Mouse (Mus musculus): ENCODE results near the gene Anxa6. TPM values are rescaled to one million over a fixed set of nuclear protein-coding genes. Genes with fewer than 3 reads are reported as not detected.
A peak's percentile ranks its signal among the peaks of the same experiment; 100 is the strongest.

Anxa6 gene
- polyA plus RNA-seq, 1 experiment from 2014 or later: 411 TPM

GRCm38 (mm10) chr11:54932540-54932939 is 100.7 kb downstream of the Anxa6 start:
- Histone ChIP-seq H3K4me3 (ENCODE audit: low read depth, low read length) (no peak overlapping the region), H3K36me3 (ENCODE audit: insufficient read depth) (peaks cover 42% of the 10 kb centered on the region), H3K9me3 (ENCODE audit: low read depth, low read length) (no peaks in the 10 kb centered on the region), H3K27me3 (ENCODE audit: insufficient read depth, low read length) (no peaks in the 10 kb centered on the region), H3K9ac (no peak overlapping the region), H3K4me2 (no peak overlapping the region), H3K4me1 (ENCODE audit: insufficient read depth) (no peaks in the 10 kb centered on the region), H3K27ac (ENCODE audit: low read depth) (no peak overlapping the region)
- DNase-seq: no peak
- 88% methylated on average over 6 of the region's 6 CpGs for WGBS
- no peak for TF ChIP-seq CTCF (IDR thresholded peaks at IDR 0.05; ENCODE audit: low read depth)
- no peak for ATAC-seq (ENCODE audit: insufficient read depth)

GRCm38 (mm10) chr11:54931405-54932093 is 101.7 kb downstream of the Anxa6 start:
- Histone ChIP-seq H3K9ac (no peak overlapping the region), H3K9me3 (ENCODE audit: low read depth, low read length) (no peaks in the 10 kb centered on the region), H3K4me1 (ENCODE audit: insufficient read depth) (no peaks in the 10 kb centered on the region), H3K4me3 (ENCODE audit: low read depth, low read length) (no peak overlapping the region), H3K36me3 (ENCODE audit: insufficient read depth) (peaks cover 50% of the 10 kb centered on the region), H3K4me2 (no peak overlapping the region), H3K27ac (ENCODE audit: low read depth) (no peak overlapping the region), H3K27me3 (ENCODE audit: insufficient read depth, low read length) (no peaks in the 10 kb centered on the region)
- peak; percentile 65 for DNase-seq
- WGBS: 65% methylated on average over 5 of the region's 5 CpGs
- TF ChIP-seq CTCF (IDR thresholded peaks at IDR 0.05; ENCODE audit: low read depth): peak; percentile 75
- ATAC-seq (ENCODE audit: insufficient read depth): no peak

GRCm38 (mm10) chr11:54930318-54930979 is 102.8 kb downstream of the Anxa6 start:
- Histone ChIP-seq H3K36me3 (ENCODE audit: insufficient read depth) (peaks cover 55% of the 10 kb centered on the region), H3K27ac (ENCODE audit: low read depth) (no peak overlapping the region), H3K4me2 (no peak overlapping the region), H3K4me1 (ENCODE audit: insufficient read depth) (no peaks in the 10 kb centered on the region), H3K9ac (no peak overlapping the region), H3K4me3 (ENCODE audit: low read depth, low read length) (no peak overlapping the region), H3K27me3 (ENCODE audit: insufficient read depth, low read length) (no peaks in the 10 kb centered on the region), H3K9me3 (ENCODE audit: low read depth, low read length) (no peaks in the 10 kb centered on the region)
- DNase-seq (peak; percentile 82), ATAC-seq (ENCODE audit: insufficient read depth) (no peak)
- TF ChIP-seq CTCF (IDR thresholded peaks at IDR 0.05; ENCODE audit: low read depth): peak; percentile 83
- 66% methylated on average over 7 of the region's 7 CpGs for WGBS

- Histone ChIP-seq H3K27me3 (ENCODE audit: insufficient read depth, low read length) (no peaks in the 10 kb centered on the region), H3K4me1 (ENCODE audit: insufficient read depth) (no peaks in the 10 kb centered on the region), H3K9me3 (ENCODE audit: low read depth, low read length) (no peaks in the 10 kb centered on the region), H3K4me2 (no peak overlapping the region), H3K9ac (no peak overlapping the region), H3K4me3 (ENCODE audit: low read depth, low read length) (no peak overlapping the region), H3K27ac (ENCODE audit: low read depth) (no peak overlapping the region), H3K36me3 (ENCODE audit: insufficient read depth) (peaks cover 60% of the 10 kb centered on the region)
- WGBS: 83% methylated on average over 8 of the region's 8 CpGs
- no peak for ATAC-seq (ENCODE audit: insufficient read depth)
- DNase-seq: no peak
- TF ChIP-seq CTCF (IDR thresholded peaks at IDR 0.05; ENCODE audit: low read depth): no peak
Measured at GRCm38 (mm10) chr11:54929744-54930143, 103.5 kb downstream of the Anxa6 start.

GRCm38 (mm10) chr11:54929290-54929689 is 104.0 kb downstream of the Anxa6 start:
- Histone ChIP-seq H3K9me3 (ENCODE audit: low read depth, low read length) (no peaks in the 10 kb centered on the region), H3K27ac (ENCODE audit: low read depth) (no peak overlapping the region), H3K36me3 (ENCODE audit: insufficient read depth) (peaks cover 59% of the 10 kb centered on the region), H3K9ac (no peak overlapping the region), H3K4me3 (ENCODE audit: low read depth, low read length) (no peak overlapping the region), H3K4me1 (ENCODE audit: insufficient read depth) (no peaks in the 10 kb centered on the region), H3K4me2 (no peak overlapping the region), H3K27me3 (ENCODE audit: insufficient read depth, low read length) (no peaks in the 10 kb centered on the region)
- WGBS: 79% methylated on average over 6 of the region's 6 CpGs
- DNase-seq: no peak
- no peak for TF ChIP-seq CTCF (IDR thresholded peaks at IDR 0.05; ENCODE audit: low read depth)
- ATAC-seq (ENCODE audit: insufficient read depth): no peak

Other genes starting within 250 kb of the Anxa6 start
- 88.0 and 90.0 TPM in 2 replicates for gene Cdc42se2, start 245.8 kb downstream of the Anxa6 start, polyA plus RNA-seq (2014; fragmentation: Nextera tagmentation; extraction: Ambion mirVana)
- gene Lyrm7, start 172.5 kb downstream of the Anxa6 start, polyA plus RNA-seq (2014; fragmentation: Nextera tagmentation; extraction: Ambion mirVana): 7.9 and 8.0 TPM in 2 replicates
- 690 and 743 TPM in 2 replicates for gene Hint1, start 167.1 kb downstream of the Anxa6 start, polyA plus RNA-seq (2014; fragmentation: Nextera tagmentation; extraction: Ambion mirVana)
- 144 and 164 TPM in 2 replicates for gene Gpx3, start 131.0 kb downstream of the Anxa6 start, polyA plus RNA-seq (2014; fragmentation: Nextera tagmentation; extraction: Ambion mirVana)
- 13.2 and 14.3 TPM in 2 replicates for gene Tnip1, start 70.5 kb downstream of the Anxa6 start, polyA plus RNA-seq (2014; fragmentation: Nextera tagmentation; extraction: Ambion mirVana)
- gene Ccdc69, start 44.7 kb upstream of the Anxa6 start, polyA plus RNA-seq (2014; fragmentation: Nextera tagmentation; extraction: Ambion mirVana): 1.9 and 2.4 TPM in 2 replicates
- gene Gm2a, start 64.7 kb upstream of the Anxa6 start, polyA plus RNA-seq (2014; fragmentation: Nextera tagmentation; extraction: Ambion mirVana): 15.4 and 18.4 TPM in 2 replicates
- not detected in 2 replicates for gene Slc36a3, start 118.3 kb upstream of the Anxa6 start, polyA plus RNA-seq (2014; fragmentation: Nextera tagmentation; extraction: Ambion mirVana)
- 1.1 and 1.2 TPM in 2 replicates for gene Slc36a2, start 151.6 kb upstream of the Anxa6 start, polyA plus RNA-seq (2014; fragmentation: Nextera tagmentation; extraction: Ambion mirVana)
- gene Slc36a1, start 170.9 kb upstream of the Anxa6 start, polyA plus RNA-seq (2014; fragmentation: Nextera tagmentation; extraction: Ambion mirVana): 1.9 and 2.4 TPM in 2 replicates